Mouse (Mus musculus) CH12.LX (cell line): ENCODE data around the gene Slc26a1.

Source experiments
- CHD1 ChIP-seq: IDR thresholded peaks from 2 replicates; pipeline ENCODE4 v1.6.1; 2012; ENCODE audit warnings: low read depth, low read length, improper control_type of control experiment, inconsistent platforms
- CTCF ChIP-seq, 2 experiments: IDR thresholded peaks in 1 of 2; conservative IDR thresholded peaks in 1 of 2; 2 replicates each; pipeline ENCODE4 v1.5.1; 2011 to 2012; ENCODE audit warnings: low read depth in 2 of 2, low read length in 2 of 2, improper control_type of control experiment in 1 of 2, inconsistent platforms in 1 of 2, mild to moderate bottlenecking in 1 of 2, moderate library complexity in 1 of 2
- E2F4 ChIP-seq: IDR thresholded peaks from 2 replicates; pipeline ENCODE4 v1.6.1; 2011; ENCODE audit warnings: low read depth, low read length, improper control_type of control experiment; ENCODE audit not compliant: insufficient replicate concordance
- EP300 ChIP-seq: IDR thresholded peaks from 2 replicates; pipeline ENCODE4 v1.6.1; 2011; ENCODE audit warnings: low read length, improper control_type of control experiment
- POLR2A ChIP-seq: IDR thresholded peaks from 2 replicates; pipeline ENCODE4 v1.6.1; 2011; ENCODE audit warnings: low read depth, mild to moderate bottlenecking, improper control_type of control experiment, low read length
- POLR2AphosphoS2 ChIP-seq: IDR thresholded peaks from 2 replicates; pipeline ENCODE4 v1.6.1; 2011; ENCODE audit warnings: low read depth, low read length, improper control_type of control experiment

- TF ChIP-seq E2F4 (no peak), POLR2A (no peak), CTCF (conservative IDR thresholded peaks at IDR 0.05 in 1 of 2, IDR thresholded peaks at IDR 0.05 in 1 of 2; ENCODE audit: low read depth in 2 of 2, low read length in 2 of 2) (no peak), POLR2AphosphoS2 (no peak), CHD1 (no peak), EP300 (no peak)
Measured at GRCm38 (mm10) chr5:108655381-108655780, 20.0 kb downstream of the Slc26a1 start.
